Mouse (Mus musculus) forebrain, postnatal 0 days (tissue): Measurements from ENCODE around the gene Wbp11. TPM values are rescaled to one million over a fixed set of nuclear protein-coding genes. Genes with fewer than 3 reads are reported as not detected.

Experiments
- ATAC-seq: fragments of 200-750 bp; cut with Nextera tagmentation; 2 replicates; pipeline ENCODE4 v1.8.0; 2017; ENCODE audit warnings: mild to moderate bottlenecking, moderate library complexity
- DNase-seq: peaks from one replicate; pipeline ENCODE4 v3.0.0-alpha.2; 2015
- H3K27ac ChIP-seq: fragments of 300-500 bp; sonication (generic); 2 replicates; pipeline ENCODE4 v1.5.1; 2014; ENCODE audit warnings: low read depth, mild to moderate bottlenecking, antibody characterized with exemption, low read length, moderate library complexity, mixed read lengths
- H3K27me3 ChIP-seq: fragments of 300-500 bp; sonication (generic); 2 replicates; pipeline ENCODE4 v1.6.1; 2014; ENCODE audit warnings: mild to moderate bottlenecking, low read length, mixed read lengths; ENCODE audit not compliant: insufficient read depth
- H3K36me3 ChIP-seq: fragments of 300-500 bp; sonication (generic); 2 replicates; pipeline ENCODE4 v1.6.1; 2014; ENCODE audit warnings: mild to moderate bottlenecking, moderate library complexity; ENCODE audit not compliant: insufficient read depth
- H3K4me1 ChIP-seq: fragments of 300-500 bp; sonication (generic); 2 replicates; pipeline ENCODE4 v1.6.1; 2014; ENCODE audit warnings: antibody characterized with exemption; ENCODE audit not compliant: insufficient read depth
- H3K4me2 ChIP-seq: fragments of 300-500 bp; sonication (generic); 2 replicates; pipeline ENCODE4 v1.6.1; 2014; ENCODE audit warnings: low read depth, mild to moderate bottlenecking, moderate library complexity
- H3K4me3 ChIP-seq: fragments of 300-500 bp; sonication (generic); 2 replicates; pipeline ENCODE4 v1.5.1; 2014; ENCODE audit warnings: low read depth, low read length, mixed read lengths
- H3K9ac ChIP-seq: fragments of 300-500 bp; sonication (generic); 2 replicates; pipeline ENCODE4 v1.6.1; 2014; ENCODE audit warnings: mild to moderate bottlenecking
- H3K9me3 ChIP-seq: fragments of 300-500 bp; sonication (generic); 2 replicates; pipeline ENCODE4 v1.6.1; 2016; ENCODE audit warnings: low read length
- CTCF ChIP-seq: sonication (generic); IDR thresholded peaks from 2 replicates; pipeline ENCODE4 v1.5.1; 2016; ENCODE audit warnings: antibody characterized with exemption, control low read depth, low read depth
- WGBS: fragments of 180-500 bp; shearing (Covaris S2); extraction: QIAGEN DNeasy Blood & Tissue Kit; methylation state at CpG from one replicate; pipeline ENCODE4 v1.1.7; 2014; 5-methylcytosine and 5-hydroxymethylcytosine counted together
- microRNA-seq, 2 experiments: library from miRNA; unstranded; fragments of <30 nt; microRNA quantifications; one replicate each; pipeline ENCODE4; 2016
- polyA plus RNA-seq: library from polyadenylated mRNA; unstranded; fragments of >200 nt; fragmentation: Nextera tagmentation; extraction: Ambion mirVana; gene quantifications from 2 replicates; pipeline ENCODE4 v1.2.1, GENCODE M21; 2015
- total RNA-seq: library from RNA; depleted of rRNA; stranded (reverse); fragments of >200 nt; gene quantifications from 2 replicates; pipeline ENCODE4 v1.2.3, GENCODE M21; 2014; rRNA removed

Gene Wbp11
- total and polyA plus RNA-seq, 2 experiments from 2014 or later, result 45.8 to 87.4 TPM

- ATAC-seq, result no peak
- H3K9me3 ChIP-seq, result no peaks in the 10 kb centered on the region
- no peak for TF ChIP-seq CTCF
- DNase-seq, result no peak
- H3K4me1 ChIP-seq, result no peaks in the 10 kb centered on the region
- no peak overlapping the region for H3K4me3 ChIP-seq
- 85% methylated on average over 12 of the region's 12 CpGs for WGBS
- no peaks in the 10 kb centered on the region for H3K27me3 ChIP-seq
- no peak overlapping the region for H3K9ac ChIP-seq
- no peak overlapping the region for H3K27ac ChIP-seq
- no peak overlapping the region for H3K4me2 ChIP-seq
- H3K36me3 ChIP-seq, result no peaks in the 10 kb centered on the region
Observed at GRCm38 (mm10) chr6:136782146-136782545, 45.9 kb downstream of the Wbp11 start.

DNA sequence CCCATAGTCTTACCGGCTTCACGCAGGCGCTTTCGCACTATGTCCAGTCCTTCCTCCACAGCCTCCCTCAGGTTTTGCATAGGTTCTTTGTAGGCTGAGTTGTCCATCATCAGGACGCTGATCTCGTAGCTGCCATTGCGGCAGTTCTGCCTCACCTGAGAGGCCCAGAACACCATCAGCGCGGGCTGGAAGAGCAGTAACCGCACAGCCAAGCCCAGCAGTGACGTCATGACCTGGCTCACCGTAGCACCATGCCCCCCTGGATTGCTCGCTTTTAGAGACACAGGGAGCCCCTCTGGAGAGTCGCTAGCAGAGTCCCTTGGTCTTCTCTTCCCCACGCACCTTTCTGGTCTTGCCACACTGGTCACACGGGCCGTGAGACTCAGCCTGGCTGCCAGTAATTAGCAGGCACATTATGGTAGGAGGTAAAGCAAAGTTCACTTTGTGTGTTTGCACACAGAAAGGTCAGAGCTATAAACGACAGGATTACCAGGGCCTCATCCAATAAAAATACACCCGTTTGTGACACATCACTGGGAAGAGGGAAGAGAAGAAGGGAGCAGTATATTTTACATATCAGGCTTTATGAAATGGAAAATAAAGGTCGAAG is 46.6 kb downstream of the Wbp11 start, which contains the start of gene Gucy2c:
TSS of gene Gucy2c (minus strand) at position 389 of the 610 bp plus-strand sequence.
- Histone ChIP-seq H3K27ac (no peak within 1 kb of the TSS), H3K36me3 (no peaks in the 10 kb centered on the region), H3K4me2 (no peak within 1 kb of the TSS), H3K9ac (no peak within 1 kb of the TSS), H3K27me3 (no peaks in the 10 kb centered on the region), H3K4me1 (no peaks in the 10 kb centered on the region), H3K4me3 (no peak within 1 kb of the TSS), H3K9me3 (no peaks in the 10 kb centered on the region)
- 77% methylated on average over 20 of the region's 20 CpGs for WGBS
- no peak for TF ChIP-seq CTCF
- DNase-seq (no peak), ATAC-seq (no peak)

- H3K4me1 ChIP-seq, result no peaks in the 10 kb centered on the region
- no peak for ATAC-seq
- no peaks in the 10 kb centered on the region for H3K36me3 ChIP-seq
- no peak overlapping the region for H3K9ac ChIP-seq
- WGBS, result 81% methylated on average over 1 of the region's 1 CpGs
- TF ChIP-seq CTCF, result no peak
- no peak overlapping the region for H3K27ac ChIP-seq
- no peak overlapping the region for H3K4me3 ChIP-seq
- no peaks in the 10 kb centered on the region for H3K27me3 ChIP-seq
- no peaks in the 10 kb centered on the region for H3K9me3 ChIP-seq
- H3K4me2 ChIP-seq, result no peak overlapping the region
- no peak for DNase-seq
Observed at GRCm38 (mm10) chr6:136776392-136776791, 51.6 kb downstream of the Wbp11 start.

- ATAC-seq (no peak), DNase-seq (no peak)
- no peak for TF ChIP-seq CTCF
- H3K27me3 ChIP-seq, result no peaks in the 10 kb centered on the region
- WGBS, result 83% methylated on average over 7 of the region's 7 CpGs
- no peak overlapping the region for H3K27ac ChIP-seq
- no peaks in the 10 kb centered on the region for H3K36me3 ChIP-seq
- no peaks in the 10 kb centered on the region for H3K4me1 ChIP-seq
- no peak overlapping the region for H3K4me3 ChIP-seq
- no peak overlapping the region for H3K4me2 ChIP-seq
- H3K9ac ChIP-seq, result no peak overlapping the region
- H3K9me3 ChIP-seq, result no peaks in the 10 kb centered on the region
Observed at GRCm38 (mm10) chr6:136769859-136770258, 58.2 kb downstream of the Wbp11 start.

- DNase-seq, result no peak
- Histone ChIP-seq H3K4me3 (no peak overlapping the region), H3K9ac (no peak overlapping the region), H3K27me3 (no peaks in the 10 kb centered on the region), H3K27ac (no peak overlapping the region), H3K36me3 (no peaks in the 10 kb centered on the region), H3K4me1 (no peaks in the 10 kb centered on the region), H3K4me2 (no peak overlapping the region), H3K9me3 (no peaks in the 10 kb centered on the region)
- no peak for ATAC-seq
- WGBS, result 89% methylated on average over 8 of the region's 8 CpGs
- TF ChIP-seq CTCF, result no peak
Observed at GRCm38 (mm10) chr6:136769143-136769542, 58.9 kb downstream of the Wbp11 start.

DNA sequence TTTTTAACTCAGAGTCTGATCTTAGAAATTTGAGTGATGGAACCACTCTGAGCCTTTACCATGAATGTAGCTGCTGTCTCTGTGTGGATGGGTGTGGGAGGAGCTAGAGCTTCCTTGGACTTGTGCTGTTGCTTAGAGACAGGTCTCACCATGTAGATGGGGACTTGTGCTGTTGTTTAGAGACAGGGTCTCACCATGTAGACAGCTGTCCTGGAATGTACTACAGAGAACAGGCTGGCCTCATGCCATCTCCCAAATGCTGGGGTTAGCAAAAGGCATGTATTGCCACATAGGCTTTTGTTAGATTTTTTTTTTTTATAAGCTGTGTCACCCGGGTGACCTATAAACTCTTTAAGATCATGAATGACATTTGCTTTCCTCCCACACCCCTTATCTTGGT is 64.1 kb downstream of the Wbp11 start:
- WGBS, result 72% methylated on average over 1 of the region's 1 CpGs
- H3K4me1 ChIP-seq, result no peaks in the 10 kb centered on the region
- ATAC-seq, result peak; percentile 75
- peak; percentile 4 for DNase-seq
- H3K4me3 ChIP-seq, result no peak overlapping the region
- no peak for TF ChIP-seq CTCF
- H3K9ac ChIP-seq, result no peak overlapping the region
- no peaks in the 10 kb centered on the region for H3K27me3 ChIP-seq
- H3K36me3 ChIP-seq, result no peaks in the 10 kb centered on the region
- H3K9me3 ChIP-seq, result no peaks in the 10 kb centered on the region
- no peak overlapping the region for H3K27ac ChIP-seq
- no peak overlapping the region for H3K4me2 ChIP-seq

Small RNA genes lying within 50 kb of the gene (microRNA-seq; reads per million reads assigned to microRNA genes)
- gene Gm44364, result 0 reads per million in 2 experiments

Other genes with a start within 250 kb of the Wbp11 start
- gene Plbd1, start 166.3 kb downstream of the Wbp11 start, total RNA-seq, result 0.19 TPM in 1 of 2 replicates, not detected in the other
- gene Plbd1, start 166.3 kb downstream of the Wbp11 start, polyA plus RNA-seq, result 0.26 and 0.40 TPM in 2 replicates
- gene Gucy2c, start 46.5 kb downstream of the Wbp11 start, total RNA-seq, result 0.54 and 0.67 TPM in 2 replicates
- 0.14 and 0.42 TPM in 2 replicates for gene Gucy2c, start 46.5 kb downstream of the Wbp11 start, polyA plus RNA-seq
- 19.4 and 39.2 TPM in 2 replicates for gene Hist4h4, start 23.8 kb downstream of the Wbp11 start, total RNA-seq
- gene Hist4h4, start 23.8 kb downstream of the Wbp11 start, polyA plus RNA-seq, result 0.42 and 0.45 TPM in 2 replicates
- gene H2afj, start 20.0 kb downstream of the Wbp11 start, total RNA-seq, result 31.7 and 47.5 TPM in 2 replicates
- 119 and 159 TPM in 2 replicates for gene H2afj, start 20.0 kb downstream of the Wbp11 start, polyA plus RNA-seq
- gene BC049715, start 607 bp downstream of the Wbp11 start, total RNA-seq, result 0.92 and 1.9 TPM in 2 replicates
- 1.1 and 2.1 TPM in 2 replicates for gene BC049715, start 607 bp downstream of the Wbp11 start, polyA plus RNA-seq
- 2.7 and 2.8 TPM in 2 replicates for gene Smco3, start 7.2 kb upstream of the Wbp11 start, total RNA-seq
- gene Smco3, start 7.2 kb upstream of the Wbp11 start, polyA plus RNA-seq, result 1.5 TPM in 2 replicates
- gene Art4, start 29.5 kb upstream of the Wbp11 start, total RNA-seq, result not detected in 2 replicates
- gene Art4, start 29.5 kb upstream of the Wbp11 start, polyA plus RNA-seq, result 0.13 and 0.23 TPM in 2 replicates
- 31.2 and 32.7 TPM in 2 replicates for gene Mgp, start 47.6 kb upstream of the Wbp11 start, total RNA-seq
- gene Mgp, start 47.6 kb upstream of the Wbp11 start, polyA plus RNA-seq, result 39.9 and 57.8 TPM in 2 replicates
- 0.19 and 0.77 TPM in 2 replicates for gene Erp27, start 93.9 kb upstream of the Wbp11 start, total RNA-seq
- gene Erp27, start 93.9 kb upstream of the Wbp11 start, polyA plus RNA-seq, result 0.79 and 0.92 TPM in 2 replicates
- 0.05 and 0.31 TPM in 2 replicates for gene Pde6h, start 95.6 kb upstream of the Wbp11 start, total RNA-seq
- 0.34 TPM in 1 of 2 replicates, not detected in the other for gene Pde6h, start 95.6 kb upstream of the Wbp11 start, polyA plus RNA-seq
- gene Arhgdib, start 113.7 kb upstream of the Wbp11 start, total RNA-seq, result 14.9 and 23.0 TPM in 2 replicates
- 29.3 and 37.5 TPM in 2 replicates for gene Arhgdib, start 113.7 kb upstream of the Wbp11 start, polyA plus RNA-seq